Mouse (Mus musculus) E14TG2a.4 (cell line): Measurements from ENCODE around the gene Lig3.

Source experiments
- H3K27me3 ChIP-seq: 2 replicates; pipeline ENCODE4 v1.6.1; 2014; ENCODE audit warnings: low read length, control low read depth; ENCODE audit not compliant: insufficient read depth
- H3K36me3 ChIP-seq: 2 replicates; pipeline ENCODE4 v1.6.1; 2014; ENCODE audit warnings: low read length, control low read depth; ENCODE audit not compliant: insufficient read depth
- H3K4me1 ChIP-seq: replicated peaks from 2 replicates; pipeline ENCODE4 v1.6.1; 2014; ENCODE audit warnings: low read depth, low read length, control low read depth
- H3K4me3 ChIP-seq: replicated peaks from 2 replicates; pipeline ENCODE4 v1.5.1; 2014; ENCODE audit warnings: mild to moderate bottlenecking, low read length
- H3K9me3 ChIP-seq: 2 replicates; pipeline ENCODE4 v1.6.1; 2014; ENCODE audit warnings: low read length, control low read depth
- CTCF ChIP-seq: conservative IDR thresholded peaks from 2 replicates; pipeline ENCODE4 v1.5.1; 2014; ENCODE audit warnings: low read length
- NANOG ChIP-seq: IDR thresholded peaks from 2 replicates; pipeline ENCODE4 v1.6.1; 2014; ENCODE audit warnings: borderline replicate concordance, low read length, mixed read lengths
- POU5F1 ChIP-seq: IDR thresholded peaks from 2 replicates; pipeline ENCODE4 v1.6.1; 2014; ENCODE audit warnings: low read length, borderline replicate concordance

Lig3 gene

DNA sequence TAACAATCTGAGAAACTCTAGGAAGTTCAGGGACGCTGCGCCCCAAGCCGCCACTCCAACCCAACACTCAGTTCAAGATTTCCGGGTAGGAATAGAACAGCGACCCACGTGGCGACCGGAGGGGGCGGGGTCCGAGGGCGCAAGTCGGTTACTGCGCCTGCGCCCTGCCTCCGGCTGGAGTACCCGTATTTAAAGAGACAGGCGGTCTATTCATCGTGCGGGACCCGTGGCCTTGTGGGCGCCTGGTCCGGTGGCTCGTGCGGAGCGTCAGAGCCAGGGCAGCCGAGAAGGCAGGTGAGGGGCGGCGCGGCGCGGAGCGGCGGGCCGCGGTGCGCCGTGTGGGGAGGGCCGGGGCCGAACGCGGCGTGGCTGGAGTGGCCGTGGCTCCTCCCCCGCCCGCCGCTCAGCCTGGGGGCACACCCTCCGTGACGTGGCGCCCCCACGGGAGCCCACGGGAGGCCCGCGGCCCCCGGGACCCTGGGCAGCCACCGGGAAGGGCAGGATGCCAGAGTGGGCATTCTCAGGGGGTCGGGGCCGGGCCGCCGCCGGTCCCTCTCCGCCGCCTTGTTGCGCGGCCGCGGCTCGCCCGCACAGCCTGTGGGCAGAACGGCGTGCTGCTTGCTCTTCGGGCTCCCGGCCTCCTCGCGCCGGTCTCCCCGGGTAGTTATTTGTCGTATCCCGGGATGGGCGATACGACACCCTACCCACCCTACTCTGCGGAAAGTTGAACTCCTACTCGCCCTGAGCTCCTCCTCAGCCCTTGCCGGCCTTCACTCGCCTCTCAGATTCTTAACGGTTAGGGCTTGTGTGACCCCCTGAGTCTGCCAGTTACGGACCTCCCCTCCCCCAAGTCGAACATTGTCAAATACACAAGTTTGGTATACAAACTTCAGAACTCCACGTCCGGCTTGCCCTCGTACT lies at the start of gene Lig3:
Gene Lig3, plus strand, starts transcription at position 126 of the 921 bp plus-strand sequence.
- Histone ChIP-seq H3K27me3 (no peaks in the 10 kb centered on the region), H3K9me3 (no peaks in the 10 kb centered on the region), H3K4me3 (peak within 1 kb of the TSS; percentile 98), H3K4me1 (peaks cover 35% of the 10 kb centered on the region), H3K36me3 (peaks cover 42% of the 10 kb centered on the region)
- TF ChIP-seq CTCF (no peak), POU5F1 (no peak), NANOG (no peak)

DNA sequence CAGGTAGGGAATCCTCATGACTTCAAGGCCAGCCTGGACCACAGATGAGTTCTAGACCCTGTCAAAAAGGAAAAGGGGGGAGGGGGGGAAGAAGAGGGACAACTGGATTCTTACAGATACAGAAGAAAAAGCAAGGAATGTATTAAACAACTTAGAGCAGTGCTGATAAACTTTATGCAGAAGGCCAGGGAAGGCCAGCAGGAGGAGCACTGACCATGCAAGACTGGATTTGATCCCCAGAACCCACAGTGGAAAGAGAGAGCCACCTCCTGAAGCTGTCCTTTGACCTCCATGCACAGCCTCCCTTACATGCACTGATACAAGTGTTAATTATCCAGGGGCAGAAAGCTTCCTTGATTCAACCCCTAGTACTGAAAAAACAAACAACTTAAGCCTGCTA lies 46.7 kb upstream of the Lig3 start:
- no peak overlapping the region for H3K4me3 ChIP-seq
- TF ChIP-seq CTCF (no peak), POU5F1 (no peak), NANOG (no peak)
- H3K27me3 ChIP-seq: no peaks in the 10 kb centered on the region
- H3K4me1 ChIP-seq: no peaks in the 10 kb centered on the region
- peaks cover 4% of the 10 kb centered on the region; the same call in 1 of the 2 replicates for H3K9me3 ChIP-seq
- H3K36me3 ChIP-seq: no peaks in the 10 kb centered on the region

DNA sequence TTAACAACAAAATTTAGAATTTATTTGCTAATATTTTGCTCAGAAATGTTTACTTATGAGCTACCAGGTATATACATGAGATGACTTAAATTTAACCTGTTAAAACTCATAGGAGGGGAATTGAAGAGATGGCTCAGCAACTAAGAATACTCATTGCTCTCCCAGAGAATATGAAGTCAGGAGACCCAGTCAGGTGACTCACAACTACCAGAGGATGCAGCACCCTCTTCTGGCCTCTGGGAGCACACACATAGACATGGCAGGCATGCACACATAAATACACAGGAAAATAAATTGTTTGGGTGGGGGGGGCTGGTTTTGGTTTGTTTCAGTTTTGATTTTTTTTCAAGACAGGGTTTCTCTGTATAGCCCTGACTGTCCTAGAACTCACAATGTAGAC lies 41.9 kb upstream of the Lig3 start:
- Histone ChIP-seq H3K4me1 (no peaks in the 10 kb centered on the region), H3K4me3 (no peak overlapping the region), H3K27me3 (no peaks in the 10 kb centered on the region), H3K36me3 (no peaks in the 10 kb centered on the region), H3K9me3 (no peaks in the 10 kb centered on the region)
- TF ChIP-seq POU5F1 (no peak), NANOG (no peak), CTCF (peak; percentile 21; the same call in 1 of the 2 replicates)

DNA sequence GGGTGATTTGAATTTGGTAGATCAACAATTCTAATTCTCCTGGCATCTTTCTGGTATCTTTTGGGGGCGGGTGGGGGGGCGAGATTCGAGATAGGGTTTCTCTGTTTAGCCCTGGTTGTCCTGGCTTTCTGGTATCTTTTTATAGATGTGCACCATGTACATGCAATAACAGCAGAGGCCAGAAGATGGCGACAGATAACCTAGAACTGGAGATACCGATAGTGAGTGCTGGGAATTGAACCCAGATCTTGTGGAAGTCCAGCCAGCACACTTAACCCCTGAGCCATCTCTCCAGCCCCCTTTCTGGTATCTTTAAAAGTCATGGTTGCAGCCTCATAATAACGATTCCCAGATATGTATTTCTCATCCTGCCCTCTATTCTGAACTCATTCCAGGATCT lies 34.8 kb upstream of the Lig3 start:
- TF ChIP-seq NANOG (no peak), CTCF (peak; percentile 51)
- H3K9me3 ChIP-seq: no peaks in the 10 kb centered on the region
- H3K27me3 ChIP-seq: peaks cover 8% of the 10 kb centered on the region; the same call in 1 of the 2 replicates
- no peaks in the 10 kb centered on the region for H3K36me3 ChIP-seq
- H3K4me3 ChIP-seq: no peak overlapping the region
- peaks cover 10% of the 10 kb centered on the region for H3K4me1 ChIP-seq

DNA sequence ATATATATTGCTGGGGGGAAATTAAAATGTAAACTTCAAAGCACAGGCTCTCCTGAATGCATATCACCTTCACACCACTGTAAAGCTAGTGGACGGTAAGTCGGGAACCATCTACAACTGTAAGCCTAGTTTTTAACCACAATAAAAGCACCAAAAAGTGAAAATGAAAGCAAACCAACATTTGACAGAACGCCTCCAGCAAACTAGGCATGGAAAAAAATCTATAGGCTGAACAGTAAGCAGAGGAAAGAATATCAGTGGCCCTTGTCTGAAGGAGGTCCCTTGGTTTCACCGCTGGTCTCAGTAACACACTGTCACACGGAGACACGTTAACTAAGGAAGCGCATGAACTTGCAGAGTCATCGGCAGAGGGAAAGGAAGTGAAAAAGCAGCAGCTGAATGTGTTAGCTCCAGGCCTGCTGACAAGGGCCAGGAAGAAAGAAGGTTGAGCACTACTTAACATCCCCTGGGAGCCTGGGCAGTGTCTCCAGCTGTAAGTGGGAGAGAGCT lies 34.0 kb upstream of the Lig3 start:
- Histone ChIP-seq H3K27me3 (peaks cover 8% of the 10 kb centered on the region; the same call in 1 of the 2 replicates), H3K36me3 (no peaks in the 10 kb centered on the region), H3K4me1 (peaks cover 17% of the 10 kb centered on the region), H3K9me3 (no peaks in the 10 kb centered on the region), H3K4me3 (no peak overlapping the region)
- no peak for TF ChIP-seq NANOG
- no peak for TF ChIP-seq POU5F1
- no peak for TF ChIP-seq CTCF

DNA sequence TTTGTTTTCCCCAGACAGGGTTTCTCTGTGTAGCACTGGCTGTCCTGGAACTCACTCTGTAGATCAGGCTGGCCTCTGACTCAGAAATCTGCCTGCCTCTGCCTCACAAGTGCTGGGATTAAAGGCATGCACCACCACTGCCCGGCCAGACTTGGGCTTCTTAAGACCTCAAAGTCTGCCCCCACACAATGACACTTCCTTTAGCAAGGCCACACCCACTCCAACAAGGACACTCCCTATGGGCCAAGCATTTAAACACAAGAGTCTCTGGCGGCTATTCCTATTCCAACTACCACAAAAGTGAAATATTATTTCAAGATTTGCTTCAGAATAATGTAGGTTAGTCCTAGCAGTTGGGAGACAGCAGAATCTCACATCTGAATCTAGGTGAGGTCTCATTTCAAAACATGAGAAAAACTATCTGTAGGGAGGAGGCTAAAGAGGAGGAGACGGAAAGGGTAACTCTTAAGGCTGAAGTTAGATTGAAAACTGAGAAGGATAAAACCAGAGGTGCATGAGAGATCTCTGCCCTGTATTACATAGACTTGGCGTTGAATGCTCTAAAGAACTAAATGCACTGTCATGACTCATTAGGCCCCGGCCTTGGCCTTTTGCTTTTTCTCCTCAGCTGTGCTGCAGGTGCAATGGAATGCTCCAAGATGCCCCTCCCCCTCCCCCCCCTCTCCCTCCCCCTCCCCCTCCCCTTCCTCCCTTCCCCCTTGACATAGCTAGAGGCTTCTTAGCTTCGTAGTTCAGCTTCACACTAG lies 28.4 kb upstream of the Lig3 start:
- H3K36me3 ChIP-seq: no peaks in the 10 kb centered on the region
- TF ChIP-seq POU5F1 (no peak), CTCF (no peak), NANOG (no peak)
- peaks cover 25% of the 10 kb centered on the region for H3K4me1 ChIP-seq
- 0 out of 2 replicates have a peak overlapping the region, but pooled peaks have one; percentile 3 for H3K4me3 ChIP-seq
- no peaks in the 10 kb centered on the region for H3K9me3 ChIP-seq
- H3K27me3 ChIP-seq: no peaks in the 10 kb centered on the region

DNA sequence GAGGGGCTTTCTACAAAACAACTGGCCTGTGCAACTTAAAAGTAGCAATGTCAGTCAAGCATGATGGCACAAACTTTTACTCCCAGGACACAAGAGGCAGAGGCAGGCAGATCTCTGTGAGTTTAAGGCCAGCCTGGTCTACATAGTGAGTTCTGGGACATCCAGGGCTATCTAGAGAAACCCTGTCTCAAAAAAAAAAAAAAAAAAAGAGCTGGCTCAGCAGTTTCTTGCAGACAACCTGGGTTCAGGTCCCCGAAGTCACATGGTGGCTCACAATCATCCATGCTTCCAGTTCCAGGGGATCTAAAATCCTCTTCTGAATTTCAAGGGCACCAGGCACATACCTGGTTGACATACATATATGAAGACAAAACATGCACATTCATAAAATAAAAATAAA lies 25.0 kb upstream of the Lig3 start:
- no peaks in the 10 kb centered on the region for H3K36me3 ChIP-seq
- peaks cover 28% of the 10 kb centered on the region for H3K4me1 ChIP-seq
- no peak overlapping the region for H3K4me3 ChIP-seq
- H3K9me3 ChIP-seq: no peaks in the 10 kb centered on the region
- TF ChIP-seq NANOG: no peak
- no peaks in the 10 kb centered on the region for H3K27me3 ChIP-seq

DNA sequence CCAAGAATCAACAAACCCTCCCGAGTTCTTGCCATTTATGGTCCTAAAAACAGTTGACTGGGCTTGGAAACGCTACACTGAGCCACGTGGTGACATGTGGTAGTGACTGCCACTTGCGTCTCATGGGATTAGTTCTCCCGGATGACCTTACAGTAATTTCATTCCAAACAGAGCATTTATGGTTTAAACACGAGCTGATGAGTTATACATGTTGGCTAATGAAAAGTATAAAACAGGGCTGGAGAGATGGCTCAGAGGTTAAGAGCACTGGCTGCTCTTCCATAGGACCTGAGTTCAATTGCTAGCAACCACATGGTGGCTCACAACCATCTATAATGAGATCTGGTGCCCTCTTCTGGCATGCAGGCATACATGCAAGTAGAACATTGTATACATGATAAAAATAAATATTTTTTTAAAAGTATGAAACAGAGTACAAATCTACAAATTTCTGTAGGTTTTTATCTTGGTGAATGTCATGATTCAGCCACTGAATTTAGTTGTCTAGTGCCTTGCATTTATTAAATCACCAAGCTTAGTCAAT lies 18.6 kb upstream of the Lig3 start:
- TF ChIP-seq POU5F1 (no peak), NANOG (no peak), CTCF (peak; percentile 41)
- Histone ChIP-seq H3K9me3 (no peaks in the 10 kb centered on the region), H3K4me3 (no peak overlapping the region), H3K4me1 (peaks cover 37% of the 10 kb centered on the region), H3K27me3 (no peaks in the 10 kb centered on the region), H3K36me3 (peaks cover 21% of the 10 kb centered on the region)
